Mouse (Mus musculus) right cerebral cortex, postnatal 36 days (tissue): ENCODE results near the gene Frmd5.
"Not testable (repeated sequence)": the region's sequence is repeated elsewhere in the genome, so short reads cannot be mapped to it uniquely, and the experiment has no call there.

Experiments
- DNase-seq, 2 experiments: peaks; one replicate each; pipeline ENCODE4 v3.0.0; 2022; ENCODE audit warnings: low spot score in 2 of 2, mixed read lengths in 1 of 2

Frmd5 gene

GRCm38 (mm10) chr2:121575741-121576201 is 231.1 kb downstream of the Frmd5 start:
- DNase-seq: no peak

- DNase-seq: no peak
Observed at GRCm38 (mm10) chr2:121574066-121574630, 232.7 kb downstream of the Frmd5 start.

GRCm38 (mm10) chr2:121571780-121572179 is 235.1 kb downstream of the Frmd5 start:
- DNase-seq: peak; percentile 77 to 81

GRCm38 (mm10) chr2:121570999-121571655 is 235.8 kb downstream of the Frmd5 start:
- peak; percentile 28 to 34 for DNase-seq

- DNase-seq: no peak
Observed at GRCm38 (mm10) chr2:121570049-121570448, 236.8 kb downstream of the Frmd5 start.

- DNase-seq: no peak
Observed at GRCm38 (mm10) chr2:121565911-121566310, 241.0 kb downstream of the Frmd5 start.

GRCm38 (mm10) chr2:121563117-121563516 is 243.8 kb downstream of the Frmd5 start:
- DNase-seq: no peak

- no peak for DNase-seq
Observed at GRCm38 (mm10) chr2:121551271-121551670, 255.6 kb downstream of the Frmd5 start.

- no peak for DNase-seq
Observed at GRCm38 (mm10) chr2:121549630-121550029, 257.3 kb downstream of the Frmd5 start.

- DNase-seq: no peak
Observed at GRCm38 (mm10) chr2:121544829-121545228, 262.1 kb downstream of the Frmd5 start.

- peak; percentile 20 to 79 for DNase-seq
Observed at GRCm38 (mm10) chr2:121525056-121525455, 281.8 kb downstream of the Frmd5 start.

GRCm38 (mm10) chr2:121522830-121523229 is 284.1 kb downstream of the Frmd5 start:
- not testable (repeated sequence) for DNase-seq

GRCm38 (mm10) chr2:121522006-121522405 is 284.9 kb downstream of the Frmd5 start:
- peak; percentile 24 to 68 for DNase-seq

GRCm38 (mm10) chr2:121518711-121519110 is 288.2 kb downstream of the Frmd5 start:
- DNase-seq: not testable (repeated sequence)

- no peak for DNase-seq
Observed at GRCm38 (mm10) chr2:121518106-121518505, 288.8 kb downstream of the Frmd5 start.

- DNase-seq: no peak
Observed at GRCm38 (mm10) chr2:121514211-121514610, 292.7 kb downstream of the Frmd5 start.

- DNase-seq: not testable (repeated sequence)
Observed at GRCm38 (mm10) chr2:121512991-121513765, 293.7 kb downstream of the Frmd5 start.

- no peak for DNase-seq
Observed at GRCm38 (mm10) chr2:121511401-121511800, 295.5 kb downstream of the Frmd5 start.

GRCm38 (mm10) chr2:121509584-121509983 is 297.3 kb downstream of the Frmd5 start:
- DNase-seq: peak; percentile 28 to 46

GRCm38 (mm10) chr2:121507951-121508330 is 298.9 kb downstream of the Frmd5 start:
- DNase-seq: no peak

- DNase-seq: no peak
Observed at GRCm38 (mm10) chr2:121507173-121507950, 299.5 kb downstream of the Frmd5 start.
